Mouse (Mus musculus) liver, embryonic 12.5 days (tissue): ENCODE data around the gene Moap1. TPM values are rescaled to one million over a fixed set of nuclear protein-coding genes. Genes with fewer than 3 reads are reported as not detected.

Experiments used
- ATAC-seq: fragments of 200-750 bp; cut with Nextera tagmentation; 2 replicates; pipeline ENCODE4 v1.8.0; 2017; ENCODE audit warnings: moderate number of reproducible peaks, mild to moderate bottlenecking, moderate library complexity
- H3K27ac ChIP-seq: fragments of 300-500 bp; sonication (generic); 2 replicates; pipeline ENCODE4 v1.5.1; 2016; ENCODE audit warnings: mild to moderate bottlenecking
- H3K27me3 ChIP-seq: fragments of 300-500 bp; sonication (generic); replicated peaks from 2 replicates; pipeline ENCODE4 v1.6.1; 2016; ENCODE audit warnings: mild to moderate bottlenecking, moderate library complexity
- H3K36me3 ChIP-seq: fragments of 300-500 bp; sonication (generic); 2 replicates; pipeline ENCODE4 v1.6.1; 2016; ENCODE audit warnings: mild to moderate bottlenecking, moderate library complexity
- H3K4me1 ChIP-seq: fragments of 300-500 bp; sonication (generic); 2 replicates; pipeline ENCODE4 v1.6.1; 2016
- H3K4me2 ChIP-seq: fragments of 300-500 bp; sonication (generic); 2 replicates; pipeline ENCODE4 v1.6.1; 2016; ENCODE audit warnings: mild to moderate bottlenecking, moderate library complexity
- H3K4me3 ChIP-seq: fragments of 300-500 bp; sonication (generic); 2 replicates; pipeline ENCODE4 v1.5.1; 2016; ENCODE audit warnings: mild to moderate bottlenecking, moderate library complexity
- H3K9ac ChIP-seq: fragments of 300-500 bp; sonication (generic); 2 replicates; pipeline ENCODE4 v1.6.1; 2016; ENCODE audit warnings: mild to moderate bottlenecking, moderate library complexity
- H3K9me3 ChIP-seq: fragments of 300-500 bp; sonication (generic); replicated peaks from 2 replicates; pipeline ENCODE4 v1.6.1; 2016; ENCODE audit warnings: mild to moderate bottlenecking, moderate library complexity
- WGBS: fragments of 180-500 bp; shearing (Covaris S2); methylation state at CpG from one replicate; pipeline ENCODE4 v1.1.7; 2016; ENCODE audit not compliant: insufficient replicate concordance; 5-methylcytosine and 5-hydroxymethylcytosine counted together
- polyA plus RNA-seq: library from polyadenylated mRNA; unstranded; fragments of >200 nt; fragmentation: Nextera tagmentation; extraction: Ambion mirVana; gene quantifications from 2 replicates; pipeline ENCODE4 v1.2.1, GENCODE M21; 2016

Gene Moap1
- polyA plus RNA-seq, 1 experiment from 2014 or later: 11.7 TPM

GRCm38 (mm10) chr12:102733381-102733780 lies 10.1 kb downstream of the Moap1 start:
- 6% methylated on average over 4 of the region's 5 CpGs for WGBS

GRCm38 (mm10) chr12:102730798-102731619 lies 12.5 kb downstream of the Moap1 start:
- peaks cover 32% of the 10 kb centered on the region for H3K4me1 ChIP-seq
- no peak overlapping the region for H3K27ac ChIP-seq
- 43% methylated on average over 16 of the region's 16 CpGs for WGBS
- H3K4me2 ChIP-seq: peak overlapping the region; percentile 57
- H3K36me3 ChIP-seq: no peaks in the 10 kb centered on the region
- H3K9me3 ChIP-seq: no peaks in the 10 kb centered on the region
- H3K4me3 ChIP-seq: no peak overlapping the region
- no peak for ATAC-seq
- no peak overlapping the region for H3K9ac ChIP-seq
- no peaks in the 10 kb centered on the region for H3K27me3 ChIP-seq

More at GRCm38 (mm10) chr12:102733381-102733780, 10.1 kb downstream of the Moap1 start:
- H3K4me1 ChIP-seq: peaks cover 32% of the 10 kb centered on the region
- H3K27me3 ChIP-seq: no peaks in the 10 kb centered on the region
- ATAC-seq: no peak
- H3K9ac ChIP-seq: no peak overlapping the region
- no peak overlapping the region for H3K4me3 ChIP-seq
- no peaks in the 10 kb centered on the region for H3K36me3 ChIP-seq
- H3K4me2 ChIP-seq: no peak overlapping the region
- H3K9me3 ChIP-seq: no peaks in the 10 kb centered on the region
- H3K27ac ChIP-seq: no peak overlapping the region

GRCm38 (mm10) chr12:102729855-102730797 lies 13.3 kb downstream of the Moap1 start:
- Histone ChIP-seq H3K4me3 (peak overlapping the region; percentile 28), H3K36me3 (no peaks in the 10 kb centered on the region), H3K4me2 (peak overlapping the region; percentile 57), H3K27me3 (no peaks in the 10 kb centered on the region), H3K9ac (no peak overlapping the region), H3K27ac (no peak overlapping the region), H3K4me1 (peaks cover 40% of the 10 kb centered on the region), H3K9me3 (no peaks in the 10 kb centered on the region)
- 35% methylated on average over 26 of the region's 26 CpGs for WGBS
- ATAC-seq: peak; percentile 92

GRCm38 (mm10) chr12:102725761-102726175 lies 17.7 kb downstream of the Moap1 start:
- Histone ChIP-seq H3K4me3 (no peak overlapping the region), H3K27ac (no peak overlapping the region), H3K27me3 (0 out of 2 replicates have a peak, but pooled peaks cover 5% of the 10 kb centered on the region), H3K9ac (no peak overlapping the region), H3K9me3 (no peaks in the 10 kb centered on the region), H3K36me3 (no peaks in the 10 kb centered on the region), H3K4me1 (peaks cover 20% of the 10 kb centered on the region), H3K4me2 (no peak overlapping the region)
- 60% methylated on average over 7 of the region's 7 CpGs for WGBS
- ATAC-seq: no peak

GRCm38 (mm10) chr12:102725146-102725545 lies 18.3 kb downstream of the Moap1 start:
- 73% methylated on average over 6 of the region's 6 CpGs for WGBS
- H3K4me1 ChIP-seq: peaks cover 14% of the 10 kb centered on the region

GRCm38 (mm10) chr12:102723861-102724260 lies 19.6 kb downstream of the Moap1 start:
- H3K4me3 ChIP-seq: no peak overlapping the region
- no peak overlapping the region for H3K4me2 ChIP-seq
- 55% methylated on average over 6 of the region's 6 CpGs for WGBS
- no peaks in the 10 kb centered on the region for H3K36me3 ChIP-seq
- 0 out of 2 replicates have a peak, but pooled peaks cover 5% of the 10 kb centered on the region for H3K27me3 ChIP-seq
- no peak for ATAC-seq
- peaks cover 15% of the 10 kb centered on the region; the same call in 1 of the 2 replicates for H3K4me1 ChIP-seq
- H3K9ac ChIP-seq: no peak overlapping the region
- H3K27ac ChIP-seq: no peak overlapping the region
- no peaks in the 10 kb centered on the region for H3K9me3 ChIP-seq

More at GRCm38 (mm10) chr12:102725146-102725545, 18.3 kb downstream of the Moap1 start:
- Histone ChIP-seq H3K36me3 (no peaks in the 10 kb centered on the region), H3K9ac (no peak overlapping the region), H3K4me2 (no peak overlapping the region), H3K4me3 (no peak overlapping the region), H3K27me3 (0 out of 2 replicates have a peak, but pooled peaks cover 5% of the 10 kb centered on the region), H3K27ac (no peak overlapping the region), H3K9me3 (no peaks in the 10 kb centered on the region)
- no peak for ATAC-seq

- ATAC-seq: no peak
- Histone ChIP-seq H3K9ac (no peak overlapping the region), H3K27me3 (0 out of 2 replicates have a peak, but pooled peaks cover 5% of the 10 kb centered on the region), H3K27ac (no peak overlapping the region), H3K9me3 (no peaks in the 10 kb centered on the region), H3K36me3 (no peaks in the 10 kb centered on the region), H3K4me3 (no peak overlapping the region), H3K4me1 (peaks cover 15% of the 10 kb centered on the region; the same call in 1 of the 2 replicates), H3K4me2 (no peak overlapping the region)
- WGBS: 71% methylated on average over 8 of the region's 8 CpGs
Measured at GRCm38 (mm10) chr12:102722966-102723365, 20.5 kb downstream of the Moap1 start.

- ATAC-seq: no peak
- no peaks in the 10 kb centered on the region for H3K36me3 ChIP-seq
- 0 out of 2 replicates have a peak, but pooled peaks cover 5% of the 10 kb centered on the region for H3K27me3 ChIP-seq
- no peak overlapping the region for H3K27ac ChIP-seq
- H3K4me3 ChIP-seq: no peak overlapping the region
- 70% methylated on average over 11 of the region's 11 CpGs for WGBS
- H3K4me2 ChIP-seq: no peak overlapping the region
- no peak overlapping the region for H3K9ac ChIP-seq
- H3K4me1 ChIP-seq: peaks cover 15% of the 10 kb centered on the region; the same call in 1 of the 2 replicates
- no peaks in the 10 kb centered on the region for H3K9me3 ChIP-seq
Measured at GRCm38 (mm10) chr12:102722451-102722850, 21.0 kb downstream of the Moap1 start.

GRCm38 (mm10) chr12:102719552-102720315 lies 23.7 kb downstream of the Moap1 start:
- Histone ChIP-seq H3K4me3 (no peak overlapping the region), H3K27me3 (0 out of 2 replicates have a peak, but pooled peaks cover 5% of the 10 kb centered on the region), H3K4me2 (no peak overlapping the region), H3K9me3 (no peaks in the 10 kb centered on the region), H3K27ac (no peak overlapping the region), H3K4me1 (peaks cover 5% of the 10 kb centered on the region; the same call in 1 of the 2 replicates), H3K9ac (no peak overlapping the region), H3K36me3 (no peaks in the 10 kb centered on the region)
- WGBS: 38% methylated on average over 13 of the region's 13 CpGs
- no peak for ATAC-seq

- ATAC-seq: no peak
- H3K4me3 ChIP-seq: no peak overlapping the region
- H3K27me3 ChIP-seq: no peaks in the 10 kb centered on the region
- no peaks in the 10 kb centered on the region for H3K36me3 ChIP-seq
- H3K27ac ChIP-seq: no peak overlapping the region
- H3K9me3 ChIP-seq: no peaks in the 10 kb centered on the region
- 77% methylated on average over 10 of the region's 10 CpGs for WGBS
- peaks cover 4% of the 10 kb centered on the region; the same call in 1 of the 2 replicates for H3K4me1 ChIP-seq
- H3K4me2 ChIP-seq: no peak overlapping the region
- no peak overlapping the region for H3K9ac ChIP-seq
Measured at GRCm38 (mm10) chr12:102714654-102715395, 28.6 kb downstream of the Moap1 start.
